Mouse (Mus musculus) olfactory bulb, adult 2 months (tissue): ENCODE measurements around the gene E2f2.

ENCODE experiments used
- CTCF ChIP-seq: fragments of 200-500 bp; IDR thresholded peaks from 2 replicates; pipeline ENCODE4 v1.5.1; 2012; ENCODE audit warnings: low read depth, mild to moderate bottlenecking, low read length, moderate library complexity; ENCODE audit not compliant: insufficient read depth
- POLR2A ChIP-seq: fragments of 200-500 bp; IDR thresholded peaks from 2 replicates; pipeline ENCODE4 v1.6.1; 2012; ENCODE audit warnings: mild to moderate bottlenecking, low read depth, low read length, moderate library complexity; ENCODE audit not compliant: insufficient read depth

- no peak for TF ChIP-seq CTCF
- no peak for TF ChIP-seq POLR2A
Observed at GRCm38 (mm10) chr4:136149045-136149379, 23.2 kb upstream of the E2f2 start.
